Mouse (Mus musculus): Measurements from ENCODE around the gene Syt14. TPM values are rescaled to one million over a fixed set of nuclear protein-coding genes. Genes with fewer than 3 reads are reported as not detected.

Gene Syt14
- total and polyA plus RNA-seq, 3 experiments, result 0.16 TPM; not detected in 2

DNA sequence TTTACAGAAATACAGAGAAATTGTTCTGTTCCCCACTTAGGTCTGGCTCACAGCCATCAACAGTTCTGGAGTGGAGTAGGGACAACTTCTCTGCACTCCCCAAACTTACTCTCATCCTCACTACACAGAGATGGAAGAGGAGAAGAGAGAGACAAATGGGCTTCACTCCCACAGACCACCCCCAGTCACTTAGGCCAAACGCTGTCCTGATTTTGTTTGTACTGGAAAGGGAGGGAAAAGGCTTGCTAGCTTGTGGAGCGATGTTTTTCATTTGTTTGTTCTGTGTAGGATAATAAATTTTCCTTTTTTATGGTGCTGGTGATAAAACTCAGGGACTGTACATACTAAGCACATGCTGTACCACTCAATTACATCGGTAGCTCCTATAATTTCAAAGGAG, 134.7 kb downstream of the Syt14 start:
- Histone ChIP-seq H3K27me3 (ENCODE audit: insufficient read depth, low read length) (no peaks in the 10 kb centered on the region), H3K4me1 (ENCODE audit: insufficient read depth, low read depth, low read length) (no peaks in the 10 kb centered on the region), H3K9me3 (replicated peaks) (peaks cover 5% of the 10 kb centered on the region), H3K4me3 (ENCODE audit: low read depth, low read length) (no peak overlapping the region), H3K36me3 (replicated peaks) (no peaks in the 10 kb centered on the region)
- no peak for TF ChIP-seq TAL1 (conservative IDR thresholded peaks at IDR 0.05; ENCODE audit: low read depth, low read length)
- TF ChIP-seq POLR2AphosphoS5 (IDR thresholded peaks at IDR 0.05; ENCODE audit: insufficient replicate concordance, low read depth, low read length), result no peak
- no peak for TF ChIP-seq CTCF (IDR thresholded peaks at IDR 0.05; ENCODE audit: low read depth, low read length)
- TF ChIP-seq GATA1 (IDR thresholded peaks at IDR 0.05; ENCODE audit: borderline replicate concordance, low read length), result no peak
- no peak for TF ChIP-seq GATA2 (IDR thresholded peaks at IDR 0.05; ENCODE audit: borderline replicate concordance, low read depth, low read length)
- DNase-seq (ENCODE audit: low spot score) (no peak), ATAC-seq (ENCODE audit: extremely low read depth, insufficient number of reproducible peaks, low FRiP score, poor library complexity, severe bottlenecking) (no peak)

GRCm38 (mm10) chr1:192898742-192899141, 136.8 kb downstream of the Syt14 start:
- DNase-seq (ENCODE audit: low spot score) (no peak), ATAC-seq (ENCODE audit: extremely low read depth, insufficient number of reproducible peaks, low FRiP score, poor library complexity, severe bottlenecking) (no peak)
- H3K9me3 ChIP-seq (replicated peaks), result peaks cover 5% of the 10 kb centered on the region
- no peaks in the 10 kb centered on the region for H3K27me3 ChIP-seq (ENCODE audit: insufficient read depth, low read length)
- no peaks in the 10 kb centered on the region for H3K36me3 ChIP-seq (replicated peaks)
- no peak for TF ChIP-seq CTCF (IDR thresholded peaks at IDR 0.05; ENCODE audit: low read depth, low read length)
- TF ChIP-seq GATA2 (IDR thresholded peaks at IDR 0.05; ENCODE audit: borderline replicate concordance, low read depth, low read length), result no peak
- TF ChIP-seq POLR2AphosphoS5 (IDR thresholded peaks at IDR 0.05; ENCODE audit: insufficient replicate concordance, low read depth, low read length), result no peak
- TF ChIP-seq GATA1 (IDR thresholded peaks at IDR 0.05; ENCODE audit: borderline replicate concordance, low read length), result no peak
- TF ChIP-seq TAL1 (conservative IDR thresholded peaks at IDR 0.05; ENCODE audit: low read depth, low read length), result no peak
- no peak overlapping the region for H3K4me3 ChIP-seq (ENCODE audit: low read depth, low read length)
- no peaks in the 10 kb centered on the region for H3K4me1 ChIP-seq (ENCODE audit: insufficient read depth, low read depth, low read length)

DNA sequence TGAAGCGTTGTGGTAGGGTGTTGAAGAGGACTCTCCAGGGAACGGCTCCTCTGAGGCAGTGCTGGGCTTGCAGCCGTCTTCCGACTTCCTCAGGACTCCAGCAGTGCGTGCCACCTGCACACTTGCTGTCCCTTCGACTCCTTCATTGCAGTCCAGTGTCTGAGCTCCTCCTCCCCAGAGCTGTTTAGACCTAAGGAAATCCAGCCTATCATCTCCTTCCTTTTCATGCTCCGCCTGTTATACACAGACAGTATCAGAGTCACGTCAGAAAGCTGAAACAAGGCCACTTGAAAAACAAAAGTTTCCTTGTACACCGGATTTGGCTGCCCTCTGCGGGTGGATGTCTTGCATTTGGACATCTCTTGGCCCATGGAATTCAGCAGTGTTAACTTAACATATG, 138.4 kb downstream of the Syt14 start:
- no peaks in the 10 kb centered on the region for H3K27me3 ChIP-seq (ENCODE audit: insufficient read depth, low read length)
- no peak overlapping the region for H3K4me3 ChIP-seq (ENCODE audit: low read depth, low read length)
- H3K4me1 ChIP-seq (ENCODE audit: insufficient read depth, low read depth, low read length), result no peaks in the 10 kb centered on the region
- ATAC-seq (ENCODE audit: extremely low read depth, insufficient number of reproducible peaks, low FRiP score, poor library complexity, severe bottlenecking) (no peak), DNase-seq (ENCODE audit: low spot score) (no peak)
- TF ChIP-seq TAL1 (conservative IDR thresholded peaks at IDR 0.05; ENCODE audit: low read depth, low read length) (no peak), GATA2 (IDR thresholded peaks at IDR 0.05; ENCODE audit: borderline replicate concordance, low read depth, low read length) (no peak), CTCF (IDR thresholded peaks at IDR 0.05; ENCODE audit: low read depth, low read length) (no peak), GATA1 (IDR thresholded peaks at IDR 0.05; ENCODE audit: borderline replicate concordance, low read length) (no peak), POLR2AphosphoS5 (IDR thresholded peaks at IDR 0.05; ENCODE audit: insufficient replicate concordance, low read depth, low read length) (no peak)
- no peaks in the 10 kb centered on the region for H3K36me3 ChIP-seq (replicated peaks)
- H3K9me3 ChIP-seq (replicated peaks), result peaks cover 5% of the 10 kb centered on the region

GRCm38 (mm10) chr1:192896076-192896475, 139.5 kb downstream of the Syt14 start:
- Histone ChIP-seq H3K27me3 (ENCODE audit: insufficient read depth, low read length) (no peaks in the 10 kb centered on the region), H3K9me3 (replicated peaks) (peaks cover 5% of the 10 kb centered on the region), H3K36me3 (replicated peaks) (no peaks in the 10 kb centered on the region), H3K4me3 (ENCODE audit: low read depth, low read length) (no peak overlapping the region), H3K4me1 (ENCODE audit: insufficient read depth, low read depth, low read length) (no peaks in the 10 kb centered on the region)
- no peak for TF ChIP-seq POLR2AphosphoS5 (IDR thresholded peaks at IDR 0.05; ENCODE audit: insufficient replicate concordance, low read depth, low read length)
- no peak for DNase-seq (ENCODE audit: low spot score)
- no peak for ATAC-seq (ENCODE audit: extremely low read depth, insufficient number of reproducible peaks, low FRiP score, poor library complexity, severe bottlenecking)

- Histone ChIP-seq H3K9me3 (replicated peaks) (peaks cover 9% of the 10 kb centered on the region), H3K4me1 (ENCODE audit: insufficient read depth, low read depth, low read length) (no peaks in the 10 kb centered on the region), H3K27me3 (ENCODE audit: insufficient read depth, low read length) (no peaks in the 10 kb centered on the region), H3K4me3 (ENCODE audit: low read depth, low read length) (no peak overlapping the region), H3K36me3 (replicated peaks) (no peaks in the 10 kb centered on the region)
- TF ChIP-seq CTCF (IDR thresholded peaks at IDR 0.05; ENCODE audit: low read depth, low read length), result no peak
- TF ChIP-seq GATA2 (IDR thresholded peaks at IDR 0.05; ENCODE audit: borderline replicate concordance, low read depth, low read length), result no peak
- TF ChIP-seq GATA1 (IDR thresholded peaks at IDR 0.05; ENCODE audit: borderline replicate concordance, low read length), result no peak
- TF ChIP-seq POLR2AphosphoS5 (IDR thresholded peaks at IDR 0.05; ENCODE audit: insufficient replicate concordance, low read depth, low read length), result no peak
- TF ChIP-seq TAL1 (conservative IDR thresholded peaks at IDR 0.05; ENCODE audit: low read depth, low read length), result no peak
- ATAC-seq (ENCODE audit: extremely low read depth, insufficient number of reproducible peaks, low FRiP score, poor library complexity, severe bottlenecking) (no peak), DNase-seq (ENCODE audit: low spot score) (no peak)
These were observed 144.9 kb downstream of the Syt14 start for GRCm38 (mm10) chr1:192890716-192891115.

DNA sequence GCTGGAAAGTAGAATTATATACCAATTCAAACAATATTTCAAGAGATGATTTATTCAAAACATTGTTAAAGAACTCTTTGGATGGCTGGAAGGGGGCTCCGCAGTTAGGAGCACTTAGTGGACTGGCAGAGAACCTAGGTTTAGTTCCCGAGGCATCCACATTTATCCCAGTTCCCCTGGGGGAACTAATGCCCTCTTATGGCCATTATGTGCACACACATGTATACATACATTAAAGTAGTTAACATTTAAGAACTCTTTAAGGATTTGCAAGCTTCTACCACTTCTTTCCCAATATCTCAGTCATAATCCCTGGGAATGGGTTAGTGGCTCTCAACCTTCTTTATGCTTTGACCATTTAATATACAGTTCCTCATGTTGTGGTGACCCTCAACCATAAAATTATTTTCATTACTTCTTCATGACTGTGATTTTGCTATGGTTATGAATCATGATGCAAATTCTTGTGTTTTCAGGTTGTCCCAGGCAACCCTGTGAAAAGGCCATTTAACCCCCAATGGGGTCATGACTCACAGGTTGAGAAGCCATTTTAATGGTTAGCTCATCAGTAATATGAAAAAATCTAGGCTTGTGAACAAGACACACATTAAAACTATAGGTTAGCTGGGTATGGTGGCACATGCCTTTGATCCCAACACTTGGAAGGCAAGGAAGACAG, 152.8 kb downstream of the Syt14 start:
- TF ChIP-seq GATA2 (IDR thresholded peaks at IDR 0.05; ENCODE audit: borderline replicate concordance, low read depth, low read length), result no peak
- no peak for TF ChIP-seq CTCF (IDR thresholded peaks at IDR 0.05; ENCODE audit: low read depth, low read length)
- TF ChIP-seq TAL1 (conservative IDR thresholded peaks at IDR 0.05; ENCODE audit: low read depth, low read length), result no peak
- no peak for TF ChIP-seq POLR2AphosphoS5 (IDR thresholded peaks at IDR 0.05; ENCODE audit: insufficient replicate concordance, low read depth, low read length)
- no peak for TF ChIP-seq GATA1 (IDR thresholded peaks at IDR 0.05; ENCODE audit: borderline replicate concordance, low read length)
- H3K4me1 ChIP-seq (ENCODE audit: insufficient read depth, low read depth, low read length), result no peaks in the 10 kb centered on the region
- peaks cover 17% of the 10 kb centered on the region for H3K9me3 ChIP-seq (replicated peaks)
- no peak for ATAC-seq (ENCODE audit: extremely low read depth, insufficient number of reproducible peaks, low FRiP score, poor library complexity, severe bottlenecking)
- H3K36me3 ChIP-seq (replicated peaks), result no peaks in the 10 kb centered on the region
- H3K4me3 ChIP-seq (ENCODE audit: low read depth, low read length), result no peak overlapping the region
- H3K27me3 ChIP-seq (ENCODE audit: insufficient read depth, low read length), result no peaks in the 10 kb centered on the region
- no peak for DNase-seq (ENCODE audit: low spot score)

Data from G1E (cell line).